Mouse (Mus musculus) left cerebral cortex, adult 8-10 months (tissue): ENCODE data around the gene Gm13212. TPM values are rescaled to one million over a fixed set of nuclear protein-coding genes. Genes with fewer than 3 reads are reported as not detected.

ENCODE experiments used
- total RNA-seq, 4 experiments: library from RNA; stranded (reverse); gene quantifications; 2 replicates each; pipeline ENCODE4 v1.2.4; 2022

Gene Gm13212
- total RNA-seq, 4 experiments from 2014 or later = 0.21 to 0.48 (median 0.40) TPM

Other genes with a start within 250 kb of the Gm13212 start
- gene Zfp990, start 74.4 kb upstream of the Gm13212 start, total RNA-seq = under 1 TPM in 3 of 4 experiments, not detected in 1; 0.16 to 0.23 (median 0.21) TPM
- under 1 TPM in 1 of 4 experiments, not detected in 3; 0.41 TPM for gene Zfp980, start 85.5 kb downstream of the Gm13212 start, total RNA-seq